Mouse (Mus musculus) cerebellum, postnatal 36 days (tissue): Measurements from ENCODE around the gene Dmgdh.

ENCODE experiments used
- DNase-seq, 2 experiments: peaks; one replicate each; pipeline ENCODE4 v3.0.0; 2021 to 2022; ENCODE audit warnings: mixed read lengths in 2 of 2

Gene Dmgdh

DNA sequence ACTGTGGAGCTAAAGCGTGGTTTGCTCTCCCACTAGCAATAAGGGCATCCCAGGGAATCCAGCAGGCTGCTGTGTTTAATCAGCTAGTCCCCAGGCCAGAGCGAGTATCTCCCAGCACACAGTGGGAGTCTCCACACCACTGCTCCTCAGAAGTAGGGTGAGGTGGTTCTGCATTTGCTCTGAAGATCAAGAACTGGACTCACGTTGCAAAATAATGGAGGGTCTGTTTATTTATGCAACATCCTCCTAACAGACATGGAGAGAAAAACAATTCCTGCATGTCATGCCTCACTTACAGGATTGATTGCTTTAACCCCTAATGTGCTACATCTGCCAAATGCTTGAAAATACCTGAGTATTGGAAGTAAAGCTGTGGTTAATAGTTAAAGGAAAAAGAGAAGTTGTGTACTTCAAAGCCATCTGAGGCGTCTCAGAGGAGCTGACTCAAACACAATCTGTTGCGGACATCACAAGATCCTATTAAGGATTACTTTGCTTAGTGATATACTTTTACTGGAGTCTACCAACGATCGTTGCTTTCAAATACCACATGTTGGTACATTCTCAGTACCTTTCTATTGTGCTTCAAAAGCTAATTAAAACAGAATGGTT lies 99.6 kb downstream of the Dmgdh start:
- DNase-seq = no peak

DNA sequence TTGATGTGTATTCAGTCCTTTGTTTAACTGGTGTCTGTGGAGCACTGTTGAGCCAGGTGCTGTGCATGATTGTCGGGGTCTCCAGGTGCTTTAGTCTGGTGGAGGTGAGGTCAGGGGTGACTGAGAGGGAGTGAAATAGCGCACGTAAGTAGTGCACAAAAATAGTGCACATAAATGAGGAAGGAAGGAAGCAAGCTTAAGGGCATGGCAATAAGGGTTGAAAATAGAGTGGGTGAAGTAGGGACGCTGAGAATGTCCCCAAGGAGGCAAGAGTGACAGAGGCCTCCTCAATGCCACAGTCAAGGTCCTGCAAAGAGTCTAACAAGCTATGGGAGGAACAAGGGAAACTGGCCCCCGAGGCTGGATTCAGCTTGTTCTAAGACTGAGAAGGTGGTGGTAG lies 108.6 kb downstream of the Dmgdh start:
- DNase-seq = no peak

DNA sequence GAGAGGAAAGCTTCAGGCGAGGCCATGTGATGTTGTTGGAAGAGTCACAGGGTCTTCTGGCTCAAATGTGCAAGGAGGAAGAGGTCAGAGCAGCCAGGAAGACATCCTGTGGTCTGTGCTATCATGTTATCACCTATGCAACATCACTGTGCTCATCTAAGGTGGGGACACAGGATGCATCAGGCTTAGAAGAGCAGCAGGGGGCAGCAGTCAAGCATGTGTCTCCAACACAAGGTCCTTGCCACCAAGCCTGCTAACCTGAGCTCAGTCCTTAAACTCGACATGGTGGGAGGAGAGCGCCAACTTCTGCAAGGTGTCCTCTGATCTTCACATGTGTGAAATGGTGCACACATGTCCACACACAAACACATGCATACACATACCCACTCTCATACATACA lies 111.1 kb downstream of the Dmgdh start:
- DNase-seq = peak in 1 of 2 experiments; percentile 23

DNA sequence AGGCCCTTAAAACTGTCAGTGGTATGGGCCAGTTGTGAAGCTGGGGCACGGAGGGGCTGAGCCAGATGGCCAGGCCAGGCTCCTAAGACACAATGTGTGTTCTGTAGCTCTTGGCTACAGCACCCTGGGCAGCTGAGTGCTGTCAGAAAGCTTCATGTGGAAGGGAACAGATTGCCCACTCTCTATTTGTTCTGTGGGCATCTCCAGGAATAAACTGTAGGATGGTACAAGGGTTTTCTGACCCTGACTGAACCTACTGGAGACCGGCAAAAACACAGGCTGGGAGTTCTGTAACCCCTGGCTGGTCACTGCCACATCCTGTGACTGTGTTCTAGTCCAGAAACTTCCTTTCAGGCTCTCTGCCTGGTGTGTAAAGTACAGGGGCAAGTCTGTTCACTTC lies 111.8 kb downstream of the Dmgdh start:
- peak in 1 of 2 experiments; percentile 23 for DNase-seq

- peak; percentile 47 to 55 for DNase-seq
These were observed 113.4 kb downstream of the Dmgdh start for GRCm38 (mm10) chr13:93787647-93788046.

DNA sequence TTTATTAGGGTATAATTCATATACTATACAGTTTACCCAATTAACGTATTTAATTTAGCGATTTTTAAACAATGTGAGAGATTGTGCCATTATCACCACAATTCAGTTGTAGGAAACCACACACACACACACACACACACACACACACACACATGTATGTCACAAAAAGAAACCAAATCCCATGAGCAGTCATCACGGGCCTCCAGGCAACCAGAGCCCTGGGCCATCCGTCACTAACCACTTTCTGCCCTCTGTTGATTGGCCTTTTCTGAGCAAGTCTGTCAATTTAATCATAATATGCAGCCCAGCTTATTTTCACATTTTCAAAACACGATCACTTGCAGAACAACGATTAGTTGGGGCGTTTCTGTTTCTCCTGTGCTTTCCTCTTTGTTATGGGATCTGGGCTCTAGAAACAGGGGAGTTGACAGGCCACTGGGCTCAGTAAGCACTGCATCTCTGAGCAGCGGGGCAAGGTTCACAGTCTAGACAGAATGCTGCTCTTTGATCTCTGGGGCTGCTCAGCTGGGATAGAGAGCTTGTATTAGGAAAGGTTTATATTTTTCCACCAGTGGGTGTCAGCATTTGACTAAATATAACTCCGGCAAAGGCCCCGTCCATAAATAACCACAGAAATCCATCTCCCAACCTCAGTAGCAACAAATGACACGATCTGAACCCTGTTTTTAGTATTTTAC lies 118.9 kb downstream of the Dmgdh start:
- DNase-seq = peak in 1 of 2 experiments; percentile 27

GRCm38 (mm10) chr13:93793643-93794182 lies 119.5 kb downstream of the Dmgdh start:
- DNase-seq = no peak

DNA sequence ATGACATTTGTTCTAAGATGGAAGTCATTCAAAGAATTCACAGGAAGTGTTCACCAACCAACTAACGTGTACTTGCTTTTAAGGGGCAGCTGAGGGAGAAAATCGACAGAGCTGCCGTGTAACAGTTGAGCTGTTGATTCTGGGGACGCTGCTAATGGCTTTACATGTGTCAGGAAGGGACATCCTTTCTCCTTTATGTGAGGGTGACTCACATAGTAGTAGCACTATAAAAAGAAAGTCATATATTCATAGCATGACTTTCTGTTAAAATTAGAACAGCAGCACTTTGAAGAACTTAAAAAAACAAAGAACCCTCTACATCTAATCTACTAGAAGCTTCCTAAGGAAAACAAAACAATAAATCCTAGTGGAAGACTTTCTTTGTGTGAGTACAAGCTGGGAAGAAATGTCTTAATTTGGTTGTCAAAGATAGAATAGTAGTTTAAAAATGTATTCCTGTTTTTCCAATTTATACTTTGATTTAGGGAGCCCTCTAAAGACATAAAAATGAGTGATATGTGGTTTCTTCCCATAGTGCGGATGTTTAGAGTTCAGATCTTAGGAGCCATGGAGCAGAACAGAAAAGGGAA lies 122.9 kb downstream of the Dmgdh start:
- DNase-seq = no peak
